Mouse (Mus musculus): ENCODE results near the gene Fto.

- TF ChIP-seq CTCF (IDR thresholded peaks at IDR 0.05; ENCODE audit: low read depth) (no peak), EP300 (IDR thresholded peaks at IDR 0.05; ENCODE audit: low read depth) (no peak)
Measured at GRCm38 (mm10) chr8:91552635-91553034, 239.3 kb downstream of the Fto start.

Measured in liver, embryonic 14.5 days (tissue).